Mouse (Mus musculus) thymus, adult 2 months (tissue): Measurements from ENCODE around the gene Efl1.

Experiments
- CTCF ChIP-seq: fragments of 200-500 bp; IDR thresholded peaks from 2 replicates; pipeline ENCODE4 v1.5.1; 2012; ENCODE audit warnings: mild to moderate bottlenecking, control low read depth, low read length, moderate library complexity, borderline replicate concordance; ENCODE audit not compliant: control insufficient read depth, poor library complexity, insufficient read depth; ENCODE audit errors: extremely low read depth
- POLR2A ChIP-seq: fragments of 200-500 bp; IDR thresholded peaks from 2 replicates; pipeline ENCODE4 v1.6.1; 2012; ENCODE audit warnings: mild to moderate bottlenecking, low read length, control low read depth, moderate library complexity; ENCODE audit not compliant: control insufficient read depth, poor library complexity, insufficient read depth; ENCODE audit errors: extremely low read depth

- peak; percentile 68; the same call in 1 of the 2 replicates for TF ChIP-seq CTCF
- no peak for TF ChIP-seq POLR2A
Measured at GRCm38 (mm10) chr7:82697668-82698067, 49.3 kb downstream of the Efl1 start.
